Mouse (Mus musculus): Measurements from ENCODE around the gene Msrb2.

- TF ChIP-seq CTCF (IDR thresholded peaks at IDR 0.05; ENCODE audit: low read depth, low read length): no peak
- no peak for TF ChIP-seq POLR2A (IDR thresholded peaks at IDR 0.05; ENCODE audit: extremely low read depth, insufficient read depth, low read length)
Observed at GRCm38 (mm10) chr2:19391649-19392048, 20.4 kb downstream of the Msrb2 start.
